Mouse (Mus musculus): ENCODE results near the gene Steap4.
"Not testable (repeated sequence)": the region's sequence is repeated elsewhere in the genome, so short reads cannot be mapped to it uniquely, and the experiment has no call there.

The Steap4 gene

DNA sequence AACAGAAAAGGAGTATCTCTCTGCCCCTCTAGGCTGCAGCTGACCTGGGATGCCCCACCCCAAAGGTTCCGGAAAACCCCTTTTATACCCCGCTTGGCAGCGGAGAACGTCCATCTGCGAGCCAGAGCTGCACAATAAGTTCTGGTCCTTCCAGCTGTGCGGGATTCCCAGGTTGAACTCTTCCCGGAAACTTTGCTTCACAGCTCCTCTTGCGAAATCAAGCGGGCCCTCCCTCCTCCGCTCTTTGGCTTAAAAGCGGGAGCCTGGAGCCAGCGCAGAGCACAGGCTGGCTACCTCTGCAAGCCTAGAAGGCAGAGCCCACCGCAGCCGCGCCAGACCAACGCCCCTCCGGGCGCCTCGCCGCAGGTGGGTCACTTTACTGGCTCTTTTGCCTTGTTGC is at the start of gene Steap4:
Steap4 (plus strand) TSS at position 282 of the 400 bp plus-strand sequence.
- DNase-seq (ENCODE audit: low spot score in 2 of 2) = no peak

- no peak for DNase-seq (ENCODE audit: low spot score in 2 of 2)
These were observed 48.3 kb upstream of the Steap4 start for GRCm38 (mm10) chr5:7911975-7912374.

GRCm38 (mm10) chr5:7917501-7918295 is 42.6 kb upstream of the Steap4 start:
- peak; percentile 11 to 14 for DNase-seq (ENCODE audit: low spot score in 2 of 2)

DNA sequence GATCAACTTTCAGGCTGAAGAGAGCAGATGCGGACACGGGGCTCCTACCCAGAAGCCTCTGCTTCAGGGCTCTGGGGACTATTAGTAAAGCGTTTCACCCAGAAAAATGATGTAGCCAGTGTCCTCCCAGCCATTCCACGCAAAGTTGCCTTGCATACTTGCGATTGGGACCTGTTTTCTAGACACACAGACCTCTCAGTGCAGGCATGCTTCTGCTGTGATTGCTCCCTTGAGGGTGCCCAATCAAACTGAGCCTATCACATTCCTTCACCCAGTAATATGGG is 42.0 kb upstream of the Steap4 start:
- DNase-seq (ENCODE audit: low spot score in 2 of 2) = no peak

DNA sequence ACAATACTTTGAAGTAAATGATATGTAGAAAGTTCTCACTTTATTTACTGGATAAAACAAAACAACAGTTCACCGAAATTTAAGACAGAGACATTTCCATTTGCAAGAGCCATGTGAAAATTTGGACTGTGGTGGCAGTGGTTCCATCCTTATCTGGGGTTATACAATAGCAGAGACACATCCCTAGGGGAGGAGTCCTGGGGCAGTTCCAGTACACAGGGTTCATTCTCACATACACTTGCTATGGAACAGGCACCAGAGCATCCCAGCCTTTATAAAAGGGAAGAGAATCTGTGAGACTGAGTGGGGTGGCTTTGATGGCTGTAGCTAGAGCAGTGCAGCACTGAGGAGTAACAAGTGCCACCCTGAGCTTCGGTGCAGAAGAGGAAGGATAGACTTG is 40.6 kb upstream of the Steap4 start:
- DNase-seq (ENCODE audit: low spot score in 2 of 2) = no peak

- DNase-seq (ENCODE audit: low spot score in 2 of 2) = no peak
These were observed 37.5 kb upstream of the Steap4 start for GRCm38 (mm10) chr5:7922751-7923150.

DNA sequence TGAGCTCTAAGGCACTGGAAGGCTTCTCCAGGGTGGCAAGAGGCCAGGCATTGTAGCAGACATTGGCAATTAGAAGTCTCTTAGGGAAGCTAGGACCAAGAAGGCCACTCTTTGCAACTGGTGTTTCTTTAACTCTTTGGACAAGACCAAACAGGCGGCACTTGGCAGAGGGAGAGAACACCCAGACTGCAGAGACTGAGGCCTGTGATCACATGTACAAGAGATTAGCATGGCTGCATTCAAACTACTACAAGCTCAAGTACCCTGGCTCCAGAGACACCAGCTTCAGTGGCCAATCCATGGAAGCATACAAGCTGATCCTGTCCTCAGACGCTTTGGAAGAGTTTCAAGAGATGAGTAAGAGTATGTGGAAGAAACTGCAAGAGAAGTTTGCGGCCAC is 36.6 kb upstream of the Steap4 start:
- no peak for DNase-seq (ENCODE audit: low spot score in 2 of 2)

DNA sequence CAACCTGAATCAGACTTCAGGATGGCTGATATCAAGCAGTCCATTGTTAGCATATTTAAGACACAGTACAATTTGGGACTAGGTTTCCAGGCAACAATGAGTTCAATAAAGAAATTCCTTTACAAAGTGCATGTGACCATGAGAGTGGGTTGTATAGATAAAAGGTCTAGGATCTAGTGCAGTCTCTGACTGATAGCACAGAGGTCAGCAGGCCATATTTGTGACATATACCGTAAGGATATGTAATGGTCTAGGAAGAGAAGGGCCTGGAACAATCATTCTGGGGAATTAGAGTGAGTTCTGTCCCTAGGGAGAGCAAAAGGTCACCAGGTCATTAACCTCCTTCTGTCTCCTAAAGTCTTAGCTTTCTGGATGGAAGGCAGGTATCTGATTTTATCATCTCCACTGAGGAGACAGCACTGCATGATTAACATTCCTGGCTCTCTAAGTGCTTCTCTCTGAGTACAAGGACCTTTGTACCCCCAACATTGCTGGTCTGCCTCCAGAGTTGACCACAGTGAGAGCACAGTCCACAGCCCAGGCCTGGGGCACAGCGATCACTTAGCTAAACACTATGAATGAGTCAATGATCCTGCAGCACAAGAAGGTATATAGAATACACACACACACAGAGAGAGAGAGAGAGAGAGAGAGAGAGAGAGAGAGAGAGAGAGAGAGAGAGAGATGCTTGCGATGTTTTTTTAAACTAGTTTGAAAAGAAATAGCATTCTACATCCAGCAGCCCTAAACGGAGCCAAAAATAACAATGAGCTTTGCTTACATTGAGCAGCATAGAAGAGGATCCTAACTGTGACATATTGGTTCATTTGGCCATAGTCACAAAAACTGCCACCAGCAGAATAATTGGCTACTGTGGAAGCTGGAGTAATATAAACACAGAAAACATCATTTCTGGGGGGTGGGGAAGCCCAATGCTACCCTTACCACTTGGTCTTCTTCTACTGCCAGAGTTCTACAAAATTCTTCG is 27.7 kb upstream of the Steap4 start:
- no peak for DNase-seq (ENCODE audit: low spot score in 2 of 2)

GRCm38 (mm10) chr5:7933495-7933894 is 26.8 kb upstream of the Steap4 start:
- not testable (repeated sequence) for DNase-seq (ENCODE audit: low spot score in 2 of 2)

GRCm38 (mm10) chr5:7933933-7934675 is 26.2 kb upstream of the Steap4 start:
- DNase-seq (ENCODE audit: low spot score in 2 of 2) = no peak

DNA sequence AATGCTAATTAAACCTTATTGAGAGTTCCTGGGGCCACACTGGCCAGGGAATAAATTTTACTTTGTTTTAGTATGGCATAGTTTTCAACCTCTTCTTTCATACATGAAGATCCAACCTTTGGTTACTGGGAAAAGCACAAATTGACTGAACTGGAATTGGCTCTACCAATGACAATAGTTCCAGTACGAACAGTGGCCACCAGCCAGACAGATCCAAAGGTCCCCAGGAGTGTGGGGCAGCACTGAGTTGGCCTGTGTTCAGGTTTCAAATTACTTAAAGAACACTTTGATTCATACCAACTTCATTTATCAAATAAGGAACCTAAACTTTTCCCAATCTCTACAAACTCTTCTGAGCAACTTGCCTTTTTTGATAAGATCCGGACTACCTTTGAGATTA is 5.4 kb upstream of the Steap4 start:
- DNase-seq (ENCODE audit: low spot score in 2 of 2) = no peak

DNA sequence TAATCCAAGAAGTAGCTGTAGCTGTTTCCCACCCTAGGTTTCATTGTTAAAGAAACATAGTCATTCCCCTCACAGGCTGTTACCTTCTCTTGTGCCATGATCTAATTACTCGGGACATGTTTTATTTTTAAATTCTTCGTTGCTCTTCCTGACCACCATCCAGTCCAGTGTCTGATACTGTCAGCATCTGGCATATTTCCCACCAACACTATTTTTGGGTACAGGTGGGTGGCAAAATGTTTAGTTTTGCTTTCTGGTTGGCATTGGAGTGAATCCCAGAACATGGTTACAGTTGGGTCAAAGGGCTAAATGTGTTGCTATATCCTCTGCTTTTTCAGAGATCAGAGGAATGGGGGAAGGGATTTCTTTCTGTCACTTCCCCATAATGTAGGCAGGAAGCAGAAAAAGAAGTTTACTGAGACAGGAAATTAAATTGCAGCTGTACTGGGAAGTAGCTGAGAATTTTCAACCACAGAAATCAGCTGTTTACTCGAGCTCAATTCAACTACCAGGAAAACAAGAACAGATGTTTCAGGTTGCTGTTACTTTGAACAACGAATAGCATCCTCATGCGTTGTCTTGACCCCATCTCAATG is 4.8 kb upstream of the Steap4 start:
- no peak for DNase-seq (ENCODE audit: low spot score in 2 of 2)

- DNase-seq (ENCODE audit: low spot score in 2 of 2) = no peak
These were observed 2.2 kb upstream of the Steap4 start for GRCm38 (mm10) chr5:7958061-7958460.

GRCm38 (mm10) chr5:7959286-7959685 is 971 bp upstream of the Steap4 start:
- no peak for DNase-seq (ENCODE audit: low spot score in 2 of 2)

- DNase-seq (ENCODE audit: low spot score in 2 of 2) = no peak
These were observed 856 bp downstream of the Steap4 start for GRCm38 (mm10) chr5:7961113-7961512.

GRCm38 (mm10) chr5:7965281-7965680 is 5.0 kb downstream of the Steap4 start:
- peak; percentile 48 to 54 for DNase-seq (ENCODE audit: low spot score in 2 of 2)

DNA sequence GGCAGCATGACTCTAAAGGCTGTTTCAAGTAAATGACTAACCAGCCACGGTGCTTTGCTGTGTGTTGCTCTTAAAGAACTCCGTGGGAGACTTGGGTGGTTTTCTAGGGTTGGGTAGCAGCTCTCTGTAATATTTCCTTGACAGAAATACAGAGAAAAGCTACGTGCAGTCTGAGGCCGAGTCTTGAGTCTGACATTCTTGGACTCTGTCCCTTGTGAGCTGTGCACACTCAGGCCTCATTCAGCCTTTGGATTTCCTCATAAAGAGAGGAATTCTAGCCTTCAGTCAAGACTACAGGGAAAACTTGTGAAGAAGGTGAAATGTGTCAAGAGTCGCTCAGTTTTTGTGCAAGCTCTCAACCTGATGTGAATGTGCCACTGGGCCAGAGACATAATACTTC is 7.9 kb downstream of the Steap4 start:
- DNase-seq (ENCODE audit: low spot score in 2 of 2) = no peak

DNA sequence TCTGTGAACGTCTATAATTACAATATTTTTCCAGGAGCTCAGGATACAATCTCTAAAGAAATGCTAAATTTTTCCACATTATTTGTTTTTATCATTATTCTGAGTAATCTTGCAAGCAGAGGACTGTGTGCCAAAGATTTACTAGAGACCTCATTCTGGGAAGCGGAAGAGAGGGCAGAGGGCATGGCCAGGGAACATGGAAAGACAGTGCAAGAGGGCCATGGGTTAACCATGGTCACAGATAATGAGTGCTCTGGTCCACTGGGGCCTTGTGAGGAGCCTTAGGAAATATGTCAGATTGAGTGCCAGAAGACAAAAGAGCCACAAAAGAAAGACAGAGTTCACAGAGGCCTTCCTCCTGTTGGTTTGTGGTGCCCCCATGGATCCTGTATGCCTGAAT is 12.0 kb downstream of the Steap4 start:
- no peak for DNase-seq (ENCODE audit: low spot score in 2 of 2)

GRCm38 (mm10) chr5:7974522-7975197 is 14.4 kb downstream of the Steap4 start:
- DNase-seq (ENCODE audit: low spot score in 2 of 2) = no peak

GRCm38 (mm10) chr5:7980586-7980985 is 20.3 kb downstream of the Steap4 start:
- DNase-seq (ENCODE audit: low spot score in 2 of 2) = no peak

DNA sequence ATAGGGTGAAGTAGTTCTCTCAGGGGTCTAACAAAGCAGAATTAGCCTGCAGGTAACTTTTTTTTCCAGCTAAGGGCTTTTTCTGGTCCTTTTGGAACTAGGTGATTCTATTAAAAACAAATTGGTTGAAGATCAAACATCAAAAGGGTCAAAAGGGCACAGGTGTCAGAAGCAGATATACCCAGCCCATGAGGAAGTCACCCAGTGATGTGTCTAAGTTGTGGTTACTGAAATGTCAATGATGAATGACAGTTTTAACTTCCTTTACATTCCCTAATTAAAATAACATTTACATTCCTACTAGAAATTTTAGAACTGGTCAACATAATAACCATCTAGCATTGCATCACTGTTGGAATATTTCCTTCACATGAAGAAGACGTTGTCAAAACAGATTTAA is 27.7 kb downstream of the Steap4 start:
- no peak for DNase-seq (ENCODE audit: low spot score in 2 of 2)
